Mouse (Mus musculus) left cerebral cortex, postnatal 4 days (tissue): ENCODE measurements around the gene Tyw5. TPM values are rescaled to one million over a fixed set of nuclear protein-coding genes. Genes with fewer than 3 reads are reported as not detected.

ENCODE experiments used
- DNase-seq: peaks from one replicate; pipeline ENCODE4 v3.0.0-alpha.2; 2022
- intact Hi-C: fragments of 180-260 bp; cut with DNase I; formaldehyde crosslinking; loops from one replicate; pipeline ENCODE4 v1.15.1; 2025
- total RNA-seq, 2 experiments: library from RNA; stranded (reverse); gene quantifications; 2 replicates each; pipeline ENCODE4 v1.2.3; 2021

Tyw5 gene
- total RNA-seq: 10 to 100 TPM; 21.9 to 25.9 TPM

- DNase-seq: peak; percentile 79
Observed at GRCm38 (mm10) chr1:57406187-57407151, at the start of gene Tyw5, which contains the start of gene Maip1. TSS of gene Tyw5 (minus strand) at chr1:57407101. TSS of gene Maip1 (plus strand) at chr1:57406328.

GRCm38 (mm10) chr1:57450241-57450640 lies 43.3 kb upstream of the Tyw5 start:
- no peak for DNase-seq
- intact Hi-C loops: no loop called here

More at GRCm38 (mm10) chr1:57406187-57407151, at the start of gene Tyw5, which contains the start of gene Maip1:
- intact Hi-C loops: no loop called here

- intact Hi-C loops: no loop called here
- no peak for DNase-seq
Observed at GRCm38 (mm10) chr1:57445679-57446078, 38.8 kb upstream of the Tyw5 start.

GRCm38 (mm10) chr1:57440771-57441170 lies 33.9 kb upstream of the Tyw5 start:
- intact Hi-C loops: no loop called here
- no peak for DNase-seq

GRCm38 (mm10) chr1:57439026-57439425 lies 32.1 kb upstream of the Tyw5 start:
- no peak for DNase-seq
- intact Hi-C loops: no loop called here

- DNase-seq: no peak
- intact Hi-C loops: no loop called here
Observed at GRCm38 (mm10) chr1:57436954-57437353, 30.1 kb upstream of the Tyw5 start.

- no peak for DNase-seq
- intact Hi-C loops: no loop called here
Observed at GRCm38 (mm10) chr1:57436408-57436807, 29.5 kb upstream of the Tyw5 start.

- intact Hi-C loops: no loop called here
- DNase-seq: no peak
Observed at GRCm38 (mm10) chr1:57433141-57433540, 26.2 kb upstream of the Tyw5 start.

- peak; percentile 54 for DNase-seq
Observed at GRCm38 (mm10) chr1:57429786-57430483, 23.0 kb upstream of the Tyw5 start.

GRCm38 (mm10) chr1:57428368-57429308 lies 21.7 kb upstream of the Tyw5 start:
- DNase-seq: peak; percentile 92
- intact Hi-C loops: loop anchor here (2.0 to 10.0 kb wide), 4 partner anchors 346 to 866 kb away; partner anchors contain the start of gene Spats2l

More at GRCm38 (mm10) chr1:57429786-57430483, 23.0 kb upstream of the Tyw5 start:
- intact Hi-C loops: loop anchor here (2.0 to 10.0 kb wide), 4 partner anchors 345 to 865 kb away; partner anchors contain the start of gene Spats2l

- DNase-seq: peak; percentile 19
Observed at GRCm38 (mm10) chr1:57423696-57424095, 16.8 kb upstream of the Tyw5 start.

GRCm38 (mm10) chr1:57413397-57413796 lies 6.5 kb upstream of the Tyw5 start:
- no peak for DNase-seq
- intact Hi-C loops: no loop called here

More at GRCm38 (mm10) chr1:57423696-57424095, 16.8 kb upstream of the Tyw5 start:
- intact Hi-C loops: loop anchor here (2.0 to 10.0 kb wide), 2 partner anchors 525 to 871 kb away; no protein-coding TSS in a partner anchor

GRCm38 (mm10) chr1:57408994-57409393 lies 2.1 kb upstream of the Tyw5 start:
- DNase-seq: no peak
- intact Hi-C loops: no loop called here

GRCm38 (mm10) chr1:57402116-57402515 lies 4.8 kb downstream of the Tyw5 start:
- no peak for DNase-seq
- intact Hi-C loops: no loop called here

GRCm38 (mm10) chr1:57400877-57401276 lies 6.0 kb downstream of the Tyw5 start:
- no peak for DNase-seq
- intact Hi-C loops: no loop called here

- no peak for DNase-seq
- intact Hi-C loops: no loop called here
Observed at GRCm38 (mm10) chr1:57400321-57400720, 6.6 kb downstream of the Tyw5 start.

- intact Hi-C loops: no loop called here
- peak; percentile 62 for DNase-seq
Observed at GRCm38 (mm10) chr1:57394051-57394450, 12.8 kb downstream of the Tyw5 start.

GRCm38 (mm10) chr1:57392417-57392816 lies 14.5 kb downstream of the Tyw5 start:
- DNase-seq: no peak
- intact Hi-C loops: no loop called here

- intact Hi-C loops: no loop called here
- DNase-seq: no peak
Observed at GRCm38 (mm10) chr1:57390993-57391790, 15.7 kb downstream of the Tyw5 start.
